Mouse (Mus musculus): ENCODE measurements around the gene Prox1.

Prox1 gene

GRCm38 (mm10) chr1:190174231-190174630 lies 3.7 kb upstream of the Prox1 start:
- in situ Hi-C loops (cut with MboI; ENCODE audit: low sequenced_read_pairs) = no loop called here

GRCm38 (mm10) chr1:190173596-190173995 lies 3.1 kb upstream of the Prox1 start:
- in situ Hi-C loops (cut with MboI; ENCODE audit: low sequenced_read_pairs) = no loop called here

DNA sequence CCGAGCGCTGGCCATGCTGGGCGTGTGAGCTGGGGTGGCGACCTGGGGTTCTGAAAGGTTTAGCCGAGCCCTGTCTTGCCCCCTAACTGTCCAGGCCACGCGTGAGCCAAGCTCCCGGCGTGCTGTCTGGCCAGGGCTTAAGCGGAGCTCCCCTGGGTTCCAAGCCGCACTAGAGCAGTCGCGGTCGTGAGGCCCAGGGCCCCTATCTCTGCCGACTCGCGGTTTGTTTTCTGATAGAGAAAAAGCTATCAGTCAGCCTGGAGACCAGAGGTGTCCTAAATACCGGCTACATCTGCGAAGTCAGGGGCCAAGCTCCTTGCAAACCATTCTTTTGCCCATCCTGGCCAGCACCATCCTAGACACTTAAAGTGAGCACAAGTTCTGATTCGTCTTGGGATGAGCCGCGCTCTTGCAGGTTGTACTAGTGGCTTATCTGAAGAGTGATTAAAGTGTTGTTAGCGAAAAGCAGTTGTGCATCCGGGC lies 2.5 kb upstream of the Prox1 start:
- in situ Hi-C loops (cut with MboI; ENCODE audit: low sequenced_read_pairs) = no loop called here

GRCm38 (mm10) chr1:190172311-190172978 lies 1.9 kb upstream of the Prox1 start:
- in situ Hi-C loops (cut with MboI; ENCODE audit: low sequenced_read_pairs) = no loop called here

DNA sequence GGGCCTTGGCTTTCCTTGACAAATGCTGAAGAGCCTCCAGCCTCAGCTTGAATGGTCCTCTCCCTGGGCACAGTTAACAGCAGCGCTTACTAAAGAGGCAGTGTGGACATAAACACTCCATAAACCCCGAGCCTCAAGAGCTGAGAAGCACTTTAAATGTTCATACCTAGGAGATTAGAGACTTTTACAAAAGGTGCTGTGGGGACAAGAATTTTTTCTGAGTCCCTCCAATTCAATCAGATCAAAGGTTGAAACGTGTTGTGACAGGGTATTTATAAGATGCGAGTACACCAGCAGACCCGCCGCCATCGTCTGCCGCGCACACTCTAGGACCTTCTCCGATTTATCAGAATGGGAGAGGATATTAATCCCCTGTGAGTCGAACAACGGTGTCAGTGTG lies 1.2 kb upstream of the Prox1 start:
- in situ Hi-C loops (cut with MboI; ENCODE audit: low sequenced_read_pairs) = no loop called here

- in situ Hi-C loops (cut with MboI; ENCODE audit: low sequenced_read_pairs) = no loop called here
Observed at GRCm38 (mm10) chr1:190171341-190171740, 827 bp upstream of the Prox1 start.

DNA sequence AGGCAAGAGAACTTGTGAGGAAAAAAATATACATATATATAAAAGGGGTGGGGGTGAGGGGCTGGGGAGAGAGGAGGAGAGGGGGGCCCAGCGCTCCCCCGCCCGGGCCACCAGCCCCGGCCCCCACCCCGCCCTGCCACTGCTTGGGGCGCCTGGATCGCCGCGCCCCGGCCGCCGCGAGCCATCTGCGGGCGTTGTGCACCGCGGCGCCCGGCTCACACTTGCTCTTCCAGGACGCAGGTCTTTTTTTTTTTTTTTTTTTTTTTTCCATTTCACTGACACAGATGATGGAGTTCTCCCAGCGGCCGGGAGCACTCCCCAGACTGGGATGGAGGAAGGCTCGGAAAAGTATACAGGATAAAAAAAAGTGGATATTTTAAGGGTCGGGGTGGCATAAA lies 304 bp upstream of the Prox1 start:
- in situ Hi-C loops (cut with MboI; ENCODE audit: low sequenced_read_pairs) = no loop called here

GRCm38 (mm10) chr1:190168761-190169671 lies 1.5 kb downstream of the Prox1 start:
- in situ Hi-C loops (cut with MboI; ENCODE audit: low sequenced_read_pairs) = no loop called here

DNA sequence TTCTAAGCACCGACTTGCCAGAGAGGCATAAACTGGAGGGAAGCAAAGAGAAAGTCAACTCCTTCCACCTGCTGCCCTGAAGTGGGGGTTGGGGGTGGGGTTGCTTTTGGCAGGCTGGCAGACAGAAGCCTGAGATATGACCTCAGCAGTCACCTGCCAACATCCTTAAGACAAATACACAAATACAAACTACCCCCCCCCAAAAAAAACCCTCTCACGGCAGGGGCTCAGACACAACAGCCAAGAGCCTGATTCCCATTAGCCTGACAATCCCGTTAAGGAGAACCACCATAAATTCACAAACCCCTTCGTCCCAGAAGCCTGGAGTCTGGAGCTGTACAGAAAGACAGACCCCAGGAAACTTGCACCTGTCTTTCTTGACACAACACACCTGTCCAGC lies 2.4 kb downstream of the Prox1 start:
- in situ Hi-C loops (cut with MboI; ENCODE audit: low sequenced_read_pairs) = no loop called here

DNA sequence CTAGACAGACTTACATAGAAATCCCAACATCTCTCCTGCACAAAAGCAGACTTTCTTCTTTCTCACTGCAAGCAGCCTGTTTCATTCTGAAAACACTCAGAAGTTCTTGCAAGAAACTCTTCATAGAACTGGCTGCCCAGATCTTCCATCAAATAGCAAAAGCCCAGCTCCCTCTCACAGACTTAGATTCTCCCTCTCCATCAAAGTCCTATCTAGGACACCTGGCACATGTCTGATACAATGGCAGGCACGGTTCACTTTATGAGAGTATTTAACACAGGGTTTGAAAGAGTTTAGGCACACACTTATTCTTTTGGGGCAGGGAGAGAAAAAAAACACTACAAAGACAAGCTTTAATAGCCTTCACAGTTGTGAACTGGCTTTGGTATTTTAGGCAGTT lies 2.9 kb downstream of the Prox1 start:
- in situ Hi-C loops (cut with MboI; ENCODE audit: low sequenced_read_pairs) = no loop called here

- in situ Hi-C loops (cut with MboI; ENCODE audit: low sequenced_read_pairs) = no loop called here
Observed at GRCm38 (mm10) chr1:190165511-190165910, 5.0 kb downstream of the Prox1 start.

GRCm38 (mm10) chr1:190163471-190163870 lies 7.0 kb downstream of the Prox1 start:
- in situ Hi-C loops (cut with MboI; ENCODE audit: low sequenced_read_pairs) = no loop called here

- in situ Hi-C loops (cut with MboI; ENCODE audit: low sequenced_read_pairs) = no loop called here
Observed at GRCm38 (mm10) chr1:190161708-190162465, 8.6 kb downstream of the Prox1 start.

- in situ Hi-C loops (cut with MboI; ENCODE audit: low sequenced_read_pairs) = no loop called here
Observed at GRCm38 (mm10) chr1:190161288-190161687, 9.2 kb downstream of the Prox1 start.

- in situ Hi-C loops (cut with MboI; ENCODE audit: low sequenced_read_pairs) = no loop called here
Observed at GRCm38 (mm10) chr1:190159457-190159856, 11.1 kb downstream of the Prox1 start.

GRCm38 (mm10) chr1:190155751-190156150 lies 14.8 kb downstream of the Prox1 start:
- in situ Hi-C loops (cut with MboI; ENCODE audit: low sequenced_read_pairs) = no loop called here

- in situ Hi-C loops (cut with MboI; ENCODE audit: low sequenced_read_pairs) = no loop called here
Observed at GRCm38 (mm10) chr1:190155021-190155420, 15.5 kb downstream of the Prox1 start.

DNA sequence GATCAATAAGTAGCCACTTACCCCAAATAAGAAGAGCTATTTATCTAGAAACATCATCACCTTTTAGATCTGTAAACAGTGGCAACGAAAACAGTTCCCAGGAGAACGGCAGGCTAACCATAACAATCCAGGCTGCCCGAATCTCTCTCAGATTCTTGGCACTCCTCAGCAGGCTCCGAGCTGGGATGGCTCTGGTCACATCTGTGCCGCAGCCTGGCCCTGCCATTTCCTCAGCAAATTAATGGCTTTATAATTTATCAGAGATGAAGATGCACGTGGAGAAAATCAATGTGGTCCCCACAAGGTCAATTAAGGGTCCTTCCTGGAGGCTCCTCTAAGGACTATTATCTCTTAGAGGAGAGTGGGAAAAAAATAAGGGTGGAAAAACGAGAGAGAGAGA lies 16.2 kb downstream of the Prox1 start:
- in situ Hi-C loops (cut with MboI; ENCODE audit: low sequenced_read_pairs) = no loop called here

DNA sequence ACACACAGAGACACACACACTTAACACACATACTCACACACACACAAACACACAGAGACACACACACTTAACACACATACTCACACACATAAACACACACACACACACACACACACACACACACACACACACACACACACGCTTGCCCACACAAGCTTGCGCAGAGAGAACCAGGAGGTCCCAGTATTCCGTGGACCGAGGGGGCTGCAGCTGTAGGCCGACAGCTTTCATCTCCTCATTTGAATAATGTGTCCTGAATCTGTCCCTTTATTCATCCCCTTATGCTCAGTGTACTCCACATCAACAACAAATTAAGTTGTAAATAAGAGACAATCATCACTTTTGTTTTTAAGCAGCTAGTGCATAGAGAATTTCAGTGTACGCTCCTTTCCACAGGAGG lies 17.9 kb downstream of the Prox1 start:
- in situ Hi-C loops (cut with MboI; ENCODE audit: low sequenced_read_pairs) = no loop called here

DNA sequence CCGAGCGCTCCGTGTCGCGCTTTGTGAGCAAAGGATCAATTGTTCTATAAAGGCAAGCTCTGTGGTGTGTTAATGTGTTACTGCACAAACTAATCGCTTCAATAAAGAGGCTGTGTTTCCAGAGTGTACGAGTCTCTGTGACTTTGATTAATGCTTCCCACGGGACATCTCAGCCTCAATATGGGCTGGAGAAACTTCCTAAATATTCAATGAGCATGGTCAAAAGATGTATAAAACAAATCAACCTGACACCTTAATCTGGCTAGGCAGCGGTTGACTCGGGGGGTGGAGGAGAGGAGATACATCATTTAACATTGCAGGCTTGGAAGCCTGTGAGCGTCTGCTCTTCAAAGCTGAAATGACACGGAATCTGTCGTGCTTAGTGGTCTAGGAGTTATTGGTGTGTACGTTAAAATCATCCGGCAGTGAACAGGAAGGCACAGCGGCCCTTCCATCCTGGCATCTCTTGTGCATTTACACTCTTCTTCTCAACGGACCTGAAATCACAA lies 21.2 kb downstream of the Prox1 start:
- in situ Hi-C loops (cut with MboI; ENCODE audit: low sequenced_read_pairs) = no loop called here

GRCm38 (mm10) chr1:190148661-190149232 lies 21.8 kb downstream of the Prox1 start:
- in situ Hi-C loops (cut with MboI; ENCODE audit: low sequenced_read_pairs) = no loop called here

Measured in CH12F3 (cell line).